Mouse (Mus musculus): ENCODE data around the gene Olfr1126.
"Not testable (repeated sequence)": the region's sequence is repeated elsewhere in the genome, so short reads cannot be mapped to it uniquely, and the experiment has no call there.

Olfr1126 gene

GRCm38 (mm10) chr2:87453662-87454061 lies at the start of gene Olfr1126:
Gene Olfr1126, plus strand, starts transcription at chr2:87453962.
- DNase-seq (ENCODE audit: low spot score in 2 of 2), result no peak

GRCm38 (mm10) chr2:87416335-87416734 lies 37.4 kb upstream of the Olfr1126 start, which contains the start of gene Olfr1123:
Gene Olfr1123, plus strand, starts transcription at chr2:87416635.
- DNase-seq (ENCODE audit: low spot score in 2 of 2), result no peak

- DNase-seq (ENCODE audit: low spot score in 2 of 2), result no peak
Observed at GRCm38 (mm10) chr2:87429975-87430374, 23.8 kb upstream of the Olfr1126 start, which contains the start of gene Olfr1124. Gene Olfr1124, plus strand, starts transcription at chr2:87430275.

GRCm38 (mm10) chr2:87437731-87438130 lies 16.0 kb upstream of the Olfr1126 start:
- DNase-seq (ENCODE audit: low spot score in 2 of 2), result no peak

GRCm38 (mm10) chr2:87461769-87462168 lies 8.0 kb downstream of the Olfr1126 start:
- no peak for DNase-seq (ENCODE audit: low spot score in 2 of 2)

GRCm38 (mm10) chr2:87480207-87480606 lies 26.4 kb downstream of the Olfr1126 start:
- DNase-seq (ENCODE audit: low spot score in 2 of 2), result no peak

- DNase-seq (ENCODE audit: low spot score in 2 of 2), result no peak
Observed at GRCm38 (mm10) chr2:87481158-87481557, 27.4 kb downstream of the Olfr1126 start.

GRCm38 (mm10) chr2:87482276-87482675 lies 28.5 kb downstream of the Olfr1126 start:
- no peak for DNase-seq (ENCODE audit: low spot score in 2 of 2)

GRCm38 (mm10) chr2:87496993-87497392 lies 43.2 kb downstream of the Olfr1126 start, which contains the start of gene Pramel7:
Gene Pramel7, minus strand, starts transcription at chr2:87497093.
- DNase-seq (ENCODE audit: low spot score in 2 of 2), result not testable (repeated sequence)

GRCm38 (mm10) chr2:87506265-87506664 lies 52.5 kb downstream of the Olfr1126 start, which contains the start of gene Pramel6:
Gene Pramel6, plus strand, starts transcription at chr2:87506565.
- no peak for DNase-seq (ENCODE audit: low spot score in 2 of 2)

Data from spleen, postnatal 10 days (tissue).